Mouse (Mus musculus): Measurements from ENCODE around the gene Pcgf3.

The Pcgf3 gene

DNA sequence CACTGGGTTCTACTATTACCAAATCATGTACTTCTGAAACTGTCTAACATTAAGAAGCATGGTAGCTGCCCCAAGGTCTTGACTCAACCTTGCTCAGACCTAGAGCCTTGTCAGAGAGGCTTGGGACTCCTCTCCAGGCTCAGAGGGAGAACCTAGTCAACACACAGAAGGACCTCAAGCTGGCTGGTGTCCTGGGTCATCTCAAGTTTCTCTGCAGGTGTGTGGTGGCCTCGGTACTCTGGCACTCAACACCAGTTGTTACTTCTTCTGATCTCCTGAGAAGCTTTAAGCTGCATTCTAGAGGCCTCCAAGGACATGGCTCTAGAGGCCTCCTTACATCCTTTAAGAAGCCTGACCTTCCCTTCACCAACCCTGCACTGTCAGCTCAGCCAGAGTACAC, 93.0 kb downstream of the Pcgf3 start:
- DNase-seq (ENCODE audit: low read depth) = no peak
